Mouse (Mus musculus) left cerebral cortex, postnatal 4 days (tissue): ENCODE results near the gene Cdk5rap3. TPM values are rescaled to one million over a fixed set of nuclear protein-coding genes. Genes with fewer than 3 reads are reported as not detected.

ENCODE experiments used
- DNase-seq: peaks from one replicate; pipeline ENCODE4 v3.0.0-alpha.2; 2022
- intact Hi-C: fragments of 180-260 bp; cut with DNase I; formaldehyde crosslinking; loops from one replicate; pipeline ENCODE4 v1.15.1; 2025
- total RNA-seq, 2 experiments: library from RNA; stranded (reverse); gene quantifications; 2 replicates each; pipeline ENCODE4 v1.2.3; 2021

Cdk5rap3 gene
- total RNA-seq, 2 experiments from 2014 or later: 63.3 to 65.4 TPM

DNA sequence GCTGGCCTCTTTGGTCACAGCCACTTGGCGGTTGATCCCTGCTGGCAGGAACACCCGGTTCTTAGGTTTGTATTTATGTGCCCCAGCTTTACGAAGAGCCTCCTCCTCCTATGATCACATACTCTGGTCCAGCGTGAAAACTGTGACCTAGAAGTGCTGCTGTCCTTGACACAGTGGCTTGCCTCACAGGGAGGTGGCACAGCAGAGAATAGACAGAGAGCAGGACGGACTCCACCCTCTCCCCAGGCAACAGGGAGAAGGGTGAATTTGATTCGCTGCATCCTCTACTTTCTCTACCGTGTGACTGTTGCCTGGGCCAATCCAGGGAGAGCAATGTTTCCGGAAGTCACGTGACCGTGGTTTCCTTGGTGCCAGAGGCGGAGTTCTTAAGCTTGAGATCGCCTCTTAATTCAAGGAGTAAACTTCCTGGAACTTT, 18.6 kb upstream of the Cdk5rap3 start:
- DNase-seq: peak; percentile 32
- intact Hi-C loops: no loop called here

DNA sequence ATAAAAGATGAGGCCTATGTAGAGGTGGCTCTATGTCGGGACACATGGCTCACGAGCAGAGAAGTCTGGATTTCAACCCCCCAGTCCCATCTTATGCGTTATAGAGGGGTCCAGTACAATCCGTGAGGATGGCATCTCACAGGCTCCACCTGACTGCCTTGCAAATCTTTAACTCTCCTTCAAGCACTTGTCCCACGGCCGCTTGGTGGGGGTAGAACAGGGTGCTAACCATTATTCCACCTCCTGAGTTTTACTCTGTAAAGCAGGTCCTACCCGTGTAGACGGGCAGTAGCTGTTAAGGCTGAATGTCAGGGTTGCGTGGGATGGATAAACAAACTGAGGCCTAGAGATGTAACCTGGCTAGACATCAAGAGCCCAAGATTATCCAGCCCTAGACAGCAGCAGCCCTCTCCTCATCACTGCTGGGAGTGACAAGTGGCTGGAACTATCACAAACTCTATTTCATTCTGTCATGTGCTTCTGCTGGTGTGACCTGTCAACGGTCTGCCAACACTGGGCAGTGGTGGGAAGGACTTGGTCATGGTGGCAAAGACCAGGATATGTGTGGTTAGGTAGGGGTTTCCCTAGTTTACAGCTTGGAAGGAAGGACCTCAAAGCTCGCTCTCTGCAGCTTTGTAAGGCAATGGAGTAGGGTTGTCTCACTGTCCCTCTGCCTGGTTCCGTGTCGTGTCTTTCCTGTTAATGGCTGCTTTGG, 17.4 kb upstream of the Cdk5rap3 start:
- DNase-seq: no peak
- intact Hi-C loops: no loop called here

DNA sequence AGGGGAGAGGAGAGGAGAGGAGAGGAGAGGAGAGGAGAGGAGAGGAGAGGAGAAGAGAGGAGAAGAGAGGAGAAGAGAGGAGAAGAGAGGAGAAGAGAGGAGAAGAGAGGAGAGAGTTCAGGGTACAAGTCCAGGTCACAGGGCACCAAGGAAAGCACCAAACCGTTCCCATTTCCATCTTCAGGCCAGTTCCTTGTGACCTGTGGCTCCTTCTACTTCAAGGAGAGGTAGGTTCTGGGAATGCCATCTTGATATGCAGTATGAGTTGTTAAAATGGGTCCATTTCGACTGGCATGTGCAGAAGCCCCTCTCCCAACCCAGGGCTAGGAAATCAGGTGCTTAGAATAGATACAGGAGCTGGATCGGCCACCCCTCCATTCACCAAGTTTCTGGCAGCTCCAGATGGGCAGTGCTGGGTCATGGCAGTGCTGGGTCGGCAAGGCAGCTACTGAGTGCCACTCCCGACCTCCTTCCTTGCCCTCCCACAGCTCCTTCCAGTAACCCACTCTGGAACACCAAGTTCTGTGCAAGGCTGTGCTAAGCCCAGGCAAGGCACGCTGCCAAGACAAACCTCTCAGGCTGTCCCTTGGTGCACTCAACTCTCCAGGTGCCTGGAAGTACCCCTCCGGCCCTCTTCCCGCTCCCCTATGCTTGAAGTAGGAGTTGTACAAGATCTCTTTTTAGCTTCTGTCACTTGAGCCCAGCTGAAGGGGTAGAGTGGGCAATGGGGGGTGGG, 15.2 kb upstream of the Cdk5rap3 start:
- DNase-seq: no peak
- intact Hi-C loops: no loop called here

DNA sequence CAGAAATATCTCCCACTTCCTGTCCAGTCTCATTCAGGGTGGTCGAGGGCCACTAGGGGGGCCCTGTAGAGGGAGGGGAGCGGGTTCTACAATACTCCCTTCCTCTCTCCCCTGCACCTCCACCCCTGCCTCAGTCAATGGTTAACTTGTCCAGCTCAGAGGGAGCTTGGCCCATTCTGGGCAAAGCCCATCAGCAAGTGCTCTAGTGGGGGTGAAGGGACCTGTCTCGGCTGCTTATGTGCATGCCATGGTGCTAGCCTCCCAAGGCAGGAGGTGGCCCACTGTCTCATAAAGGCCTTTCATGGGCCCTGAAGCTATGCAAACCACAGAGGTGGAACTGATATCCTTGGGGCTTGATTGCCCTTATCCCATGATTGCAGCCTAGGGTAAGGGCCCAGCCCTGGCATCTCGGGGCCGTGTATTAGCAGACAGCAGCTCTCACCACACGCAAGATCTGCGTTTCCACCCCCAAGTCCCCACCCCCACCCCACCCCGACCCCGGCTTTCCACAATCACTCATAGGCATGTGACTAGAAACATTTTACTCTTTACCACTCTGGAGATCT, 13.6 kb upstream of the Cdk5rap3 start:
- DNase-seq: no peak

DNA sequence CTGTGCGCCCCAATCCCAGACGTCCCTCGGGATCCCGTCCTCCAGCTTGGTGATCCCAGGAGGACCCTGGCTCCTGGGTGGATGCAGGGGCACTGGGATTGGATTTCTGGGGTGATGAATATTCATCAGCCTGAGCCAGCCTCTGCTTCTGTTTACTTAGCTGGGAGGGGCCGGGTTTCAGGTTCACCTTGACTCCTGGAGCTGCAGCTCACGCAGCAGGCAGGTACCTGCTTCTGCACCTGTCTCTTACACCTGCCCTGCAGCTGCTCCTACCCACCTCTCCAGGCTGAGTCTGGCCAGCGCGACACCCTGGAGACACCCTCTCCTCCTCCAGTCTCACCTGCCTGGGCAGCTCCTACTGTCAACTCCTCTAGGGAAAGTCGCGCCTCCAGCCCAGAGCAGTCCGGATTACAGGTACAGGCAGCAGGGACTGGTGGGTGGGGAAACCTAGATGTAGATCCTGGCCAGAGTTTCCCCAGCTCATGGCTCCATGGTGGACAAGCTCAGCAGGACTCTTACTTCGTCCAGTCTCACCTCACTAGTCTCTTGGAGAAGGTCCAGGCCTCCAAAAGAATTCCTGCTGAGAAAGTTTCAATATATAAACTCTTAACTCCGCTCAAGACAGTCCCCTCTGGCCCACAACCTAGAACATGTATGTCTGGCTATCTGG, 12.9 kb upstream of the Cdk5rap3 start:
- intact Hi-C loops: no loop called here

More for the DNA sequence above, 13.6 kb upstream of the Cdk5rap3 start:
- intact Hi-C loops: no loop called here

DNA sequence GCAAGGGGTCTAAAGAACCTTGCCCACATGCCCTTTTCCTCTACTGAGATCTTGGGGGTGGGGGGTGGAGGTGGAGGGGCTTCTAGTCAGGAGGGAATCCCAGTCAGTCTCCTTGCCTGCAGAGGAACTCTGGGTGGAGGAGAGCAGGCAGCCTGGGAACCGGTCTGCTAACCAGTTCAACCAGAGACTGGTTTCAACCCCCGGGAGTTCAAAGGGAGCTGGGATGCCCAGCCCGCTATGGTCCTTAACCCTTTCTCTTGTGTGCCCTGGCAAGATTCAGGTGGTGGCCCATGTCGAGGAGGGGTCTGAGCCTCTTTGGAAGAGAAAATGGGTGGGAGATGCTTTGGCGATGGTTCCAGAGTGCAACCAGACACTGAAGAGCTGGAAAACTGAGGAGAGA, 12.4 kb upstream of the Cdk5rap3 start:
- no peak for DNase-seq
- intact Hi-C loops: no loop called here

More for the DNA sequence above, 12.9 kb upstream of the Cdk5rap3 start:
- no peak for DNase-seq

DNA sequence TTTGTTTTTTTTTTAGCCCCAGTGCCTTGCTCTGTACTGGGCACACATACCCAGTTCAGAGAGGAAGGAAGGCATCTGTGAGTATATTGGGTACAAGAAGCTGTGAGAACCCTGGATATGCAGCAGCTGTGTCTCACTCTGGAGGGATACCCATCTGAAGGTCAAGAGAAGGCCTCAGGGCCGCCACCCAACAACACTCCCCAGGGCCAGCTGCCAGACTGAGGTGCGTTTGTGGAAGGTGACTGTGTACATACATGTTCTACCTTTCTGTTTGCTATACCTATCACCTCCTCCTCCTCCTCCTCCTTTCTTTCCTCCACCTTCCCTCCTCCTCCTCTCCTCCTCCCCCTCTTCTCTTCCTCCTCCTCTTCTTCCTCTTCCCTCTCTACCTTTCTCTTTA, 11.8 kb upstream of the Cdk5rap3 start, which contains the start of gene Prr15l:
Gene Prr15l (plus strand): TSS at position 17 of the 400 bp plus-strand sequence.
- no peak for DNase-seq
- intact Hi-C loops: no loop called here

DNA sequence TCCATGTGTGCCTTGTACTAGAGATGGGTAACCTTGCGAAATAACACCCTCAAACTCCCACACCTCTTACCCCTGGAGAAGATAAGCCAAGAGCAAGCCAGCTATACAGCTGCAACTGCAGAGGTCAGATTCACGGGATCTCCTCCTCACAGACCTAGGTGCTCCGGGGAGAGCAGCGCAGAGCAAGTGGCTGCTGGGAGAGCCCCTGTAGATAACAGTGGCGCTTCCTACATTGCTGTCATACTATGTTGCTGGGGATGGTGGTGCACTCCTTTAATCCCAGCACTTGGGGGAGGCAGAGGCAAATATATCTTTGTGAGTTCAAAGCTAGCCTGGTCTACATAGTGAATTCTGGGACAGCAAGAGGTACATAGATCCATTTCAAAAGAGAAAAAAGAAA, 10.3 kb upstream of the Cdk5rap3 start:
- no peak for DNase-seq
- intact Hi-C loops: no loop called here

DNA sequence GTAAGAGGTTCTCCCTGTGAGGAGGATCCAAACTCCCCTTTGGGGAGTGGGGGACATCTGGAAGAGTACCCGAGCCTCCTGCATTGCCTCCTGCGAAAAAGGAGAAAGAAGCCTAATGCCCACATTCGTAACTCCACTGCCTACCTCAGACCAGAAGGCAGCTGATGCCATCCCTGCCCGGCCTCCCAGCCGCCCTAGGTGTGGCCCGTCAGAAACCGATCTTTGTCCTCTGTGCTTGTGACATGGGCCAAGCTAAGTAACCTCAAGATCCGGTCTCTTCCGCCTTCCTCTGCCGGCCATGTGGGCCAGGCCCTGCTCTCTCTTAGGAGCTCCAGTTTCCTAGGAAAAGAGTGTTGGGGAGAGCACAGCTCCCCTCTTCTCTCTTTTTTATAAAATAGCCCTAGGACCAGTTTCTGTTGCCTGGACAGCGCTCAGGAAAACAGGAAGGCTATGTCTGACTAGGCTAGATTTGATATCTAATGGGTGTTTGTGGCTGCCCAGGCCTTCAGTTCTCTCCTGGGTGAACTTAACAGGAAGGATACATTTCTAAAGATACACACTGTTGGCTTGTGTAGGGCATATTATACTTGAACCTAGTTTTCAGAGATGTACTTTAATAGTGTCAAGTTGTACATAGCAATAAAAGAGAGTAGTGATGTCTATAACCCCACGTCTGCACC, 9.3 kb upstream of the Cdk5rap3 start:
- intact Hi-C loops: no loop called here
- no peak for DNase-seq

DNA sequence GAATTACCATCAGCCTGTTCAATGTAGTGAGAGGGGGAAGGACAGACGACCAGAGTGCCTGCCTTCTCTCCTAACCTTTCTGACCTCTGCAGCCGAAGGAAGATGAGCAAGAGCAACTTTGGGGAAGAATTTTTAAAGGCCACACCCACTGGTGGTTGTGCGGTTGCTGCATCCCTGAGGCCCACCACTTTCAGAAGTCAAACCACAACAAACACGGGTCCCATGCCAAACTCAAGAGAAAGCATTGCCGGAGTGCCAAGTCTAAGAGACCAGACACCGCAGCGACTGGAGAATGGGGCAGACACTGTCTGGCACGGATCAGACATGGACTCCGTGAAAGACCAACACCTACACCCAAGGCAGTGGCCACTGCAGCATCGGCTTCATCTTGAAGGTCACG, 8.6 kb upstream of the Cdk5rap3 start:
- intact Hi-C loops: no loop called here
- DNase-seq: no peak

DNA sequence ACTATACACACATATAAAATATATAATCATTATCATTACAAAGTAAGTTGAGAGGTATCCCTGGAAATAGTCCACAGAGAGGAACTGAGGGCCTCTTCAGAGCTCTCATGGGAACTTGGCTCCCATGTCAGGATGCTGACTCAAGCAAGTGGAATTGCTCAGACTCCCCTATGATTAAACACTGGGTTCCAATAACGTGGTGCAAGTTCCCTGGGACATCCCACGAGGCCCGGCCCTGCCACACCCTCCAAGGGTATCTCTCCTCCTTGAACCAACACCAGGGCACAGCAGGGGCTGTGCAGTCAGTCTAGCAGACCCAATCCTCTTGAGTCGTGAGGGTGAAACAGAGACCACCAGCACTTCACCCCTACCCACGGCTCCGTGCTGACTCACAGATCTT, 2.7 kb upstream of the Cdk5rap3 start:
- intact Hi-C loops: loop anchor here (5.0 kb wide), 1 partner anchor 43 kb away; no protein-coding TSS in a partner anchor
- no peak for DNase-seq

DNA sequence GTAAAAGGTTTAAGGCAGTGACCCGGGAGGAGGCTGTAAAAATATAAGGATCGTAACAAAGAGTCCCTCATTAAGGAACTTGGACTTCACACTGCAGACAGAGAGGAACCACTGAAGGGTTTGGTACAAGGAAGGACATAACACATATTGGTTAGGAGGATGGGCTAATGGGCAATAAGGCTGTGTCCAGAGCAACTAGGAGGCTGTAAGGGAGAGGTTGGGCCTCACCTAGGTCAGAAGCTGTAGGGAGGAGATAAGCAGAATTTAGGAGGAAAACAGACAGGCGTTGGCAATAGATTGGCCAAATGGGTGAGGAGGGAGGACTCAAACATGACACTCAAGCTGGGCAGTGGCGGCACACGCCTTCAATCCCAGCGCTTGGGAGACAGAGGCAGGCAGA, 1.1 kb upstream of the Cdk5rap3 start:
- intact Hi-C loops: loop anchor here (5.0 kb wide), 1 partner anchor 45 kb away; no protein-coding TSS in a partner anchor
- DNase-seq: no peak

DNA sequence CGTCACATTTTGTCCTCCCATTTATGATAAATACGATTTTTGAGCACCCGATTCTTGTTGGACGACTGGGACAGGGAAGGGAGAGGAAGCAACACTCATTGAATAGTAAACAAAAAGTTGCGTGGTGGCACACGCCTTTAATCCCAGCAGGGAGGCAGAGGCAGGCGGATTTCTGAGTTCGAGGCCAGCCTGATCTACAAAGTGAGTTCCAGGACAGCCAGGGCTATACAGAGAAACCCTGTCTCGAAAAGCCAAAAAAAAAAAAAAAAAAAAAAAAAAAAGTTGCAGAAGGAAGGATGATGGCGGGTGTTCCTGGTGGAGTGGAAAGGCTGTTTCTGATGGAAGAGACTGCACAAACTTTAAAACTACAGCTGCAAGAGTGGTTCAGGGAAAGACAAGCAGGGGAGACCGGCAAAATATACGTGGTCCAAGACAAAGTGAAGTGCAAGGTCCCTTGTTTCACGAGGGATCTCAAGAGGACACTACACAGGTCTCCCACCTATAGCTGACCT, 645 bp upstream of the Cdk5rap3 start:
- intact Hi-C loops: loop anchor here (5.0 kb wide), 1 partner anchor 45 kb away; no protein-coding TSS in a partner anchor
- DNase-seq: no peak

DNA sequence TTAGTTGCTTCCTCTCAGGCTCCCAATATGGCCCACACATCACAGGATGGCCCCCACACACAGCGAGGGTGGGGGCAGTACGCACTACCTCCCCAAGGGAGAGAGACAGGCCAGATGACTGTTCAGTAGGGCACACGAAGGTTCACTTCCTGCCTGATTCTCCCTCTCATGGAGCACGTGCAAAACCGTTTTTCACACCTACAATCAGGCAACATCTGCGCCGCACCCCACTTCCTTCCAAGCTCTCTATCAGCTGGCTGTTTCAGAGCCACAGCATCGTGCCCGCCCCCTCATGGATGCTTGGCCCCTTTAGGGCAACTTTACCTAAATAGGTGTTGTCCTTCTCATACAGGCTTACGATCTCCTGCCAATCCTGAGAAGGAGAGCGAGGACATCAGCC, 3.6 kb downstream of the Cdk5rap3 start:
- DNase-seq: no peak
- intact Hi-C loops: no loop called here

DNA sequence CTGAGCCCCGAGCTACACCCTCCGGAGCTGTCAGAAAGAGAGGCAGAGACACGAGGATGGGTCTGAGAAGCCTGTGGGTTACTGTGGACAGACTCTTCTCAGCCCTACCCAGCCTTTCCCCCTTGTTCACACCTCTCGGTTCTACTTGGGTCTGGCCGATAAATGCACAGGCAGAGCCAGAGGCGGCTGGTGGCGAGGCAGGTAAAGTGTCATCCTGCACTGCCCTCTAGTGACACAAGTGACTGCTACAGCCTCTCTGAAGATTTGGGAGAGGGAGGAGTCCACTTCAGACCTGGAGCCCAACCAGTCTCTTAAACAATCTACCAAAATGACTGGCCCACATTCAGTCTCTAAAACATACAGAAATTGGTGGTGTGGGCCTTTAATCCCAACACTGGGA, 6.3 kb downstream of the Cdk5rap3 start:
- intact Hi-C loops: no loop called here
- peak; percentile 86 for DNase-seq

DNA sequence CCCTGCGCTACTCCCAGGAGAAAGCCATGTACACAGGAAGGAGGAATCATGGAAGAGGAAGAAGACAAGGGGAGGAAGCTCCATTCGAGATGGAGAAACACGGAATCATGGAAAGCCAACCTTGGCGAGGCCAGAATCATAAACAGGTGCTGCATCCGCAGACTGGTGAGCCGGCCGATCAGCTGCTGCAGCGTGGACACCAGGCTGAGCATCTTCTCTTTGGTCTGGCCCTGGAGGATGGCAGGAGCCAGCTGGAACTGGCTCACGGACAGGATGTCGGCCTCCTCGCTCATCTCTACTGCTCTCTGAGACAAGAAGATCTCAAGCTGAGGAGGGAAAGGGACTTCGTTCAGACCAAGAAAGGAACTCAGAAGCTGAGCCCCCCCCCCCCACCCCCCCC, 7.7 kb downstream of the Cdk5rap3 start:
- intact Hi-C loops: loop anchor here (5.0 kb wide), 1 partner anchor 41 kb away; no protein-coding TSS in a partner anchor
- no peak for DNase-seq

DNA sequence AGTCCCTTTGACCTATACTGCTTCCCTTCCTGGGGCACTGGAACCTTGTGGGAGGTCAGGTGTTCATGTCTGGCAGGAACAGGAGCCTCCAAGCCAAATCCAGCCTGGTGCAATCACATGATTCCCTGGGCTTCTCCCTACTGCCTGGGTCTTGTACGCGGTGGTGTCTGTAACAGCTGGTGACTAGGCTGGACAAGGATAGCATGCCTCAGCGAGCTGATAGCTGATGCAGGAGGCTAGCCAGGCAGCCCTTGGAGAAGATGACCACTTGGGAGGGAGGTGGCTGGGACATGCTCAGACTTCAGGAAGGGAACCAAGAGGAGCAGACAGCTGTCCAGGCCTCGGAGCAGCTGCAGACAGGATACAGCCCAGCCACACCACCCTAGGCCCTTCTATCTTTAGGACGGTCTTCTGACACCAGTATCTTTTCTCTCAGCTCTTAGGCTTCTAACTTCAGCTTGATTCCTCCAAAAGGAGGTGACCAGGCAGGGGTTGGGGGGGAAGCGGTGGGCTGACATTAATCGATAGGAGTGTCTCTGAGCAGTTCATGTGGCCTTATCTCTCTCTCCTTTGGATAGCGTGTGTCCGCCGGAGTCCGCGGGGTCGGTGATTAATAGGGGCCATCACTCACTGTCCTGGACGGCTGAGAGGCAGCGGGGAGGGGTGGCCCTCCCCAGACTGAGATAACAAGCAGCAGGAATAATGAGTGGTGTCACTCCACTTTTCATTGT, 9.7 kb downstream of the Cdk5rap3 start:
- intact Hi-C loops: loop anchor here (5.0 kb wide), 1 partner anchor 39 kb away; no protein-coding TSS in a partner anchor
- peak; percentile 69 for DNase-seq

DNA sequence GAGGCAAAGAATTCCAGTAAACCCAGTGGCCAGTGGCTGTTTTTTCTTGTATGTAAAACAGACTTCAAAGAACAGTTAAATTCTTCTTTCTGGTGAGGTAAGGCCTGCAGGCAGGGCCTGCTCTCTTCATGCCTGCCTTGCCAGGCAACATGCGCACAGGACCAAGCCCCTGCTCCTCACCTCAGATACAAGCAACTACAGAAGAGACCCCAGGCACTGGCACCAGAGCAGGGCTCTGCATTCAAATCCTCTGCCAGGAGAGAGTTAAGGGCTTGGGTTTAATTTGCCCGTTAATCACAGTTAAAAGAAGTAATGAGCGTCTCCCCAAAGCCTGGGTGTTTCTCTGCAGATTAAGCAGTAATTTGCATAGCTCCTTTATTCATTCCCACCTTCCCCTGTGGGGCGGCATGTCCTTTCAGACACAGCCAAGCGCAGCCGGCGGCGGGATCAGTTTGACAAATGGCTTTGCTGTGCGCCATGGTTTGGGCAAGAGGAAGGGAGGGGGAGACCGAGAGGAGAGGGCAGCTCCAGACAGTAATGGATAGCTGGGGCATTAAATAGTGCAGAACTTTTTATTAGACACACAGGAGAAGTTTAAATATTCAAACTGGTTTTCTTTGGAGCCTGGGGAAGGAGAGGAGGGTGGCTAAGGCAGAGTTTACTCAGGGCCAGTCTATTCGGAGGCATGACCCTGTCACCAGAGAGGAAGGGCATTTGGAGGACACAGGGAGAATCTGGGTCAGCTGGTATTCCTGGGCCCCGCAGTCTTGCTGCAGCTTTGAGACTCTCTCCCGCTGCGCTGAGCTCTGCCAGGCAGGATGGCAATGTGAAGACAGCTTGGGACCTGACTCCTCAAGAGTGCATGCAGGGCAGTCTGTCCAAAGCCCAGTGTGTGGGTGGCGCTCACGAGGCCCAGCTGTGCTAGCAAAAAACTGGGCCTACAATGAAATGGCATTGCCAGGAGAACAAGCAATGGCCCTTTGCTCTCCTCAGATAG, 13.4 kb downstream of the Cdk5rap3 start:
- intact Hi-C loops: no loop called here
- peak; percentile 71 for DNase-seq
